Mouse (Mus musculus) heart, embryonic 16.5 days (tissue): ENCODE measurements around the gene Ccdc97. TPM values are rescaled to one million over a fixed set of nuclear protein-coding genes. Genes with fewer than 3 reads are reported as not detected.

Experiments
- ATAC-seq: fragments of 200-750 bp; cut with Nextera tagmentation; replicated peaks from 2 replicates; pipeline ENCODE4 v1.8.0; 2017; ENCODE audit warnings: moderate number of reproducible peaks; ENCODE audit not compliant: insufficient read depth, low FRiP score; ENCODE audit errors: extremely low read depth
- H3K27ac ChIP-seq: fragments of 300-500 bp; sonication (generic); 2 replicates; pipeline ENCODE4 v1.5.1; 2014; ENCODE audit warnings: mild to moderate bottlenecking, low read length, control low read depth, moderate library complexity
- H3K27me3 ChIP-seq: fragments of 300-500 bp; sonication (generic); 2 replicates; pipeline ENCODE4 v1.6.1; 2014; ENCODE audit warnings: low read length, mixed read lengths; ENCODE audit not compliant: control insufficient read depth, insufficient read depth
- H3K36me3 ChIP-seq: fragments of 300-500 bp; sonication (generic); 2 replicates; pipeline ENCODE4 v1.6.1; 2014; ENCODE audit not compliant: control insufficient read depth, insufficient read depth
- H3K4me1 ChIP-seq: fragments of 300-500 bp; sonication (generic); 2 replicates; pipeline ENCODE4 v1.6.1; 2014; ENCODE audit warnings: low read length, mixed read lengths; ENCODE audit not compliant: control insufficient read depth, insufficient read depth
- H3K4me2 ChIP-seq: fragments of 300-500 bp; sonication (generic); 2 replicates; pipeline ENCODE4 v1.6.1; 2014; ENCODE audit warnings: low read depth, mild to moderate bottlenecking, control low read depth, low read length
- H3K4me3 ChIP-seq: fragments of 300-500 bp; sonication (generic); 2 replicates; pipeline ENCODE4 v1.5.1; 2014; ENCODE audit warnings: mild to moderate bottlenecking, control low read depth, low read length
- H3K9ac ChIP-seq: fragments of 300-500 bp; sonication (generic); 2 replicates; pipeline ENCODE4 v1.6.1; 2014; ENCODE audit warnings: low read length, control low read depth
- H3K9me3 ChIP-seq: fragments of 300-500 bp; sonication (generic); replicated peaks from 2 replicates; pipeline ENCODE4 v1.6.1; 2016; ENCODE audit warnings: low read length; ENCODE audit not compliant: control insufficient read depth
- WGBS: fragments of 180-500 bp; shearing (Covaris S2); extraction: QIAGEN DNeasy Blood & Tissue Kit; methylation state at CpG from one replicate; pipeline ENCODE4 v1.1.7; 2014; 5-methylcytosine and 5-hydroxymethylcytosine counted together
- polyA plus RNA-seq: library from polyadenylated mRNA; unstranded; fragments of >200 nt; fragmentation: Nextera tagmentation; extraction: Ambion mirVana; gene quantifications from 2 replicates; pipeline ENCODE4 v1.2.1, GENCODE M21; 2015

Gene Ccdc97
- polyA plus RNA-seq, 1 experiment from 2014 or later, result 23.0 TPM

DNA sequence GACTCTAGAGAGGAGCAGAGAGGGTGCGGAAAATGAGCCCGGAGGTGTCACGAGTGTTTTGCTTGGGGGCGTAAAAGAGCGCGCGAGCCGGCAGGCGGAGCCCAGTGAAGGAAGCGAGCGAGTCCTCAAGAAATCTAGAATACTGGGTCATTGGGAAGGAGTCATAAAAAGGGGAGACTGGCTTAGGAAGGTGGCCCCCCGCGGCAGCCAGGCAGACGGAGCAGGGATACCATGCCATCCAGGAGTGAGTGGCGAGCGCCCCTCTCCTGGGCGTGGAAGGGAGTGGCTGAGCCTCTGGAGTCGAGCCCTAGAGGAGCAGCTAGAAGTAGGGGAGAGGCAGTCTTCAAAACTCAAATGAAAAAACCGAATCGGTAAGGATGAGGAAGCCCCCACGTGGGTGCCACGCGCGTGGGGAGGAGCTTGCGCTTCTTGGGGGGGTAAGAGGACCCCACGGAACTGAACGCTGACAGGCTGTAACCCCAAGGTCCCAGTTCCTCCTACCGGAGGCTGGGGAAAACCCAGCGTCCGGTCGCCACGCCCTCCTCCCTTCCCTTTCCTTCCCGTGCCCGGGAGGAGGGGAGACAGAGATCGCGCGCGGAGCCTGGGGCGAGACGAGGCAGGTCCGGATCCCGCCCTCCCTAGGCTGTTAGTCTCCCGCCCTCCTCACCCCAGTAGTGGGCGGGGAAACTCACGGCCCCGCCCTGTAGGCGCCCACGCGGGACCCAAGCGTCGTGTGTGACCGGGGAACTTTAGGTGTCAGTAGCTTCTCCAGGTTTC lies 29.9 kb downstream of the Ccdc97 start:
- H3K9me3 ChIP-seq, result no peaks in the 10 kb centered on the region
- under 1% methylated on average over 50 of the region's 52 CpGs for WGBS
- peak overlapping the region; percentile 80 for H3K9ac ChIP-seq
- H3K27ac ChIP-seq, result peak overlapping the region; percentile 75
- H3K4me2 ChIP-seq, result peak overlapping the region; percentile 97
- H3K36me3 ChIP-seq, result peaks cover 2% of the 10 kb centered on the region; the same call in 1 of the 2 replicates
- peak overlapping the region; percentile 64 for H3K4me3 ChIP-seq
- H3K4me1 ChIP-seq, result peaks cover 13% of the 10 kb centered on the region
- 0 out of 2 replicates have a peak, but pooled peaks cover 2% of the 10 kb centered on the region for H3K27me3 ChIP-seq
- peak; percentile 68 for ATAC-seq

DNA sequence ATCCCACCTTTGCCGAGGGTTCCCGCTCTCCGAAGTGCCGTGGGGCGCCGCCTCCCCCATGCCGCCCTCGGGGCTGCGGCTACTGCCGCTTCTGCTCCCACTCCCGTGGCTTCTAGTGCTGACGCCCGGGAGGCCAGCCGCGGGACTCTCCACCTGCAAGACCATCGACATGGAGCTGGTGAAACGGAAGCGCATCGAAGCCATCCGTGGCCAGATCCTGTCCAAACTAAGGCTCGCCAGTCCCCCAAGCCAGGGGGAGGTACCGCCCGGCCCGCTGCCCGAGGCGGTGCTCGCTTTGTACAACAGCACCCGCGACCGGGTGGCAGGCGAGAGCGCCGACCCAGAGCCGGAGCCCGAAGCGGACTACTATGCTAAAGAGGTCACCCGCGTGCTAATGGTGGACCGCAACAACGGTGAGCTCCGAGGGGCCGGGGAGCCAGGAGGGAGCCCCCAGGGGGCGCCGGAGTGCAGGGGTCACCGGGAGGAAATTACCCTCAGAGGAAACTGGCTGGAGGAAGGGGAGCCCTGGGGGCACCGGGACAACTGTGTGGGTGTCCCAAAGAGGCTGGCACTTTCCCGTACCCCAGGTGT lies 31.0 kb downstream of the Ccdc97 start:
- no peak for ATAC-seq
- Histone ChIP-seq H3K27me3 (0 out of 2 replicates have a peak, but pooled peaks cover 2% of the 10 kb centered on the region), H3K4me3 (peak overlapping the region; percentile 64), H3K27ac (peak overlapping the region; percentile 75), H3K9ac (peak overlapping the region; percentile 80), H3K36me3 (peaks cover 2% of the 10 kb centered on the region; the same call in 1 of the 2 replicates), H3K4me2 (peak overlapping the region; percentile 97), H3K4me1 (peaks cover 16% of the 10 kb centered on the region), H3K9me3 (no peaks in the 10 kb centered on the region)
- 0% methylated on average over 47 of the region's 47 CpGs for WGBS

DNA sequence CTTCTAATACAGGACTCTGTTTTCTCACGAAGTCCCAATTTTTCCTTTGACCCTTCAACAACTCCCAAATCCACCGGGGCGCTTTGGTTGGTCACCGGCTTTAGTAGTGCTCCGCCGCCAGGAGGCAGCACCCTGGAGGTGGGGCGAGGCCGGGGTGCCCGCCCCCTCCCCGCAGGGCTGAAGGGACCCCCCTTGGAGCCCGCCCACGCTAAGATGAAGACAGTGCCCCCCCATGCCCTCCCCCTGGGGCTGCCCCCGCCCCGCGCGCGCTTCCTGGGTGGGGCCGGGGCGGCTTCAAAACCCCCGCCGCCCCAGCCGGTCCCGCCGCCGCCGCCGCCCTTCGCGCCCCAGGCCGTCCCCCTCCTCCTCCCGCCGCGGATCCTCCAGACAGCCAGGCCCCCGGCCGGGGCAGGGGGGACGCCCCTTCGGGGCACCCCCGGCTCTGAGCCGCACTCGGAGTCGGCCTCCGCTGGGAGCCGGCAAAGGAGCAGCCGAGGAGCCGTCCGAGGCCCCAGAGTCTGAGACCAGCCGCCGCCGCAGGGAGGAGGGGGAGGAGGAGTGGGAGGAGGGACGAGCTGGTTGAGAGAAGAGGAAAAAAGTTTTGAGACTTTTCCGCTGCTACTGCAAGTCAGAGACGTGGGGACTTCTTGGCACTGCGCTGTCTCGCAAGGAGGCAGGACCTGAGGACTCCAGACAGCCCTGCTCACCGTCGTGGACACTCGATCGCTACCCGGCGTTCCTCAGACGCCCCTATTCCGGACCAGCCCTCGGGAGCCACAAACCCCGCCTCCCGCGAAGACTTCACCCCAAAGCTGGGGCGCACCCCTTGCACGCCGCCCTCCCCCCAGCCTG lies 32.0 kb downstream of the Ccdc97 start, which contains the start of gene Tgfb1:
Gene Tgfb1 (plus strand): TSS at position 323 of the 852 bp plus-strand sequence.
- Histone ChIP-seq H3K9me3 (no peaks in the 10 kb centered on the region), H3K27me3 (0 out of 2 replicates have a peak, but pooled peaks cover 2% of the 10 kb centered on the region), H3K27ac (peak within 1 kb of the TSS; percentile 75), H3K4me3 (peak within 1 kb of the TSS; percentile 64), H3K36me3 (no peaks in the 10 kb centered on the region), H3K9ac (peak within 1 kb of the TSS; percentile 80), H3K4me1 (peaks cover 16% of the 10 kb centered on the region), H3K4me2 (peak within 1 kb of the TSS; percentile 97)
- ATAC-seq, result peak; percentile 23
- WGBS, result under 1% methylated on average over 63 of the region's 69 CpGs

DNA sequence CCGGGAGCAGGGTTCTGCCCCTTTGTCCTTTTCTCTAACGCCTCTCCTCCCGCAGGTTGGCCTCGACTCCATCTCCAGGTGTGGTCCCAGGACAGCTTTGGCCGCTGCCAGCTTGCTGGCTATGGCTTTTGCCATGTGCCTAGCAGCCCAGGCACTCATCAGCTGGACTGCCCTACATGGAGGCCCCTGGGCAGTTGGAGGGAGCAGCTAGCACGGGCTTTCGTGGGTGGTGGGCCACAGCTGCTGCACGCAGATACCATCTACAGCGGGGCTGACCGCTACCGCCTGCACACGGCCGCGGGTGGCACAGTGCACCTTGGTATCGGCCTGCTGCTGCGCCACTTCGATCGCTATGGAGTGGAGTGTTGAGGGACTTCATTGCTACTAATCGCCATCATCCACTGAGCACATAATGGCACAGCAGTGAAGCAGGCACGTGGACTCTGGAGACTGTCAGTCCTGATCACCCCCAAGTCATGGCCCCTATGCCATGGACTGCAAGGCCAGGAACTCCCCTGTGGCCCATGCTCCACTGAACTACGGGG lies 32.9 kb downstream of the Ccdc97 start:
- Histone ChIP-seq H3K36me3 (no peaks in the 10 kb centered on the region), H3K4me2 (peak overlapping the region; percentile 97), H3K27me3 (0 out of 2 replicates have a peak, but pooled peaks cover 2% of the 10 kb centered on the region), H3K9me3 (no peaks in the 10 kb centered on the region), H3K4me1 (peaks cover 23% of the 10 kb centered on the region), H3K4me3 (peak overlapping the region; percentile 64), H3K9ac (no peak overlapping the region), H3K27ac (peak overlapping the region; percentile 75; the same call in 1 of the 2 replicates)
- WGBS, result 70% methylated on average over 21 of the region's 21 CpGs
- no peak for ATAC-seq

DNA sequence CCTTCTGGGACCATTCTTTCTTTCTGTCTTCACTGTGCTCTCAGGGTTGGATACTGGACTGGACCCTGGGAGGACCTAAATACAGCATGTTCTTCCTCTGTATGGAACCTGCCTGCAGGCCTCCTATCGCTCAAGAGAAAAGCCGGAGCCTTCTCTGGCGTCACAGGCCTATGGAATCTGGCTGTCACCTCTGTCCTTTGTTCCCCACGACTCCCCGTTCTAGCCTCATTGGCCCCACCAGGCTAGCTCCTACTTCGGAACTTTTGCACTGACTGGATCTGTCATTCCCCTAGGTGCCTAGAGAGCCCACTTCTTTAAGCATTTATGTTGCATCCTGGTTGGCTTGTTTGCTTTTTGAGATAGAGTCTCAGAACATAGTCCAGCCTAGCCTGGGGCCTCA lies 34.2 kb downstream of the Ccdc97 start:
- Histone ChIP-seq H3K9me3 (no peaks in the 10 kb centered on the region), H3K36me3 (no peaks in the 10 kb centered on the region), H3K4me2 (no peak overlapping the region), H3K27ac (no peak overlapping the region), H3K9ac (no peak overlapping the region), H3K4me1 (peaks cover 24% of the 10 kb centered on the region), H3K27me3 (no peaks in the 10 kb centered on the region), H3K4me3 (no peak overlapping the region)
- WGBS, result 92% methylated on average over 6 of the region's 6 CpGs
- no peak for ATAC-seq

DNA sequence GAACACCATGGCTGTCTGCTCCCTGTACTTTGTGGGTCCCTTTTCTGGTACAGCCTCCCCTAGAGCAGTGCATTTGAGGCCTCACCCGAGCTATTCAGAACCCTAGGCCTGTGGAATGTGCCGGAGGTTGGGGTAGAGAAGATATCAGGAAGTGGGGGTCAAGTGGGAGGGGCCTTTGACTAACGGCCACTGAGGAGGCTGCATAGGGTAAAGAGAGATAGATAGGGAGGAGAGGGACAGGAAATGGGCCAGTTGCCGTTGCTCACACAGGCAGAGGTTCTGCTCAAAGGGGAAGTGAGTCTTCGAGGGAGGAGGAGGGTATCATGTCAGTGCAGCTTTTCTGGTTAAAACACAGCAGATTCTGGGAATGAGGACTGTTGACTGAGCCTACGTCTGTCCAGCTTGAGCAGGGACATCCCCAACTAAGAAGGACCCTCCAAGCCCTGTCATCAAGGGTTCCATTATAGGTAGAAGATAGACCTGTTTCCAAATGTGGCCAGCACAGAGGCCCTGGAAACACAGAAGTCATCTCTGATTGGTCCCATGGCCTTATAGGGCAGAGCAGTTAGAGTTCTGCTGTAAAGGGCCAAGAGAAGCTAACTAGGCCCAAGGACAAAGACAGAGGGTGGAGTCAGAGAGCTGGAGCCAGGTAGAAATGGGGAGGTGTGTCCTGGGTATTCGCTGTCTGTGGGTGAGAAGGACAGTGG lies 35.3 kb downstream of the Ccdc97 start:
- H3K36me3 ChIP-seq, result no peaks in the 10 kb centered on the region
- peak overlapping the region; percentile 56; the same call in 1 of the 2 replicates for H3K27ac ChIP-seq
- WGBS, result 33% methylated on average over 7 of the region's 7 CpGs
- no peak for ATAC-seq
- no peaks in the 10 kb centered on the region for H3K27me3 ChIP-seq
- no peak overlapping the region for H3K4me3 ChIP-seq
- H3K4me1 ChIP-seq, result peaks cover 22% of the 10 kb centered on the region
- H3K9me3 ChIP-seq, result no peaks in the 10 kb centered on the region
- H3K4me2 ChIP-seq, result no peak overlapping the region
- H3K9ac ChIP-seq, result no peak overlapping the region

DNA sequence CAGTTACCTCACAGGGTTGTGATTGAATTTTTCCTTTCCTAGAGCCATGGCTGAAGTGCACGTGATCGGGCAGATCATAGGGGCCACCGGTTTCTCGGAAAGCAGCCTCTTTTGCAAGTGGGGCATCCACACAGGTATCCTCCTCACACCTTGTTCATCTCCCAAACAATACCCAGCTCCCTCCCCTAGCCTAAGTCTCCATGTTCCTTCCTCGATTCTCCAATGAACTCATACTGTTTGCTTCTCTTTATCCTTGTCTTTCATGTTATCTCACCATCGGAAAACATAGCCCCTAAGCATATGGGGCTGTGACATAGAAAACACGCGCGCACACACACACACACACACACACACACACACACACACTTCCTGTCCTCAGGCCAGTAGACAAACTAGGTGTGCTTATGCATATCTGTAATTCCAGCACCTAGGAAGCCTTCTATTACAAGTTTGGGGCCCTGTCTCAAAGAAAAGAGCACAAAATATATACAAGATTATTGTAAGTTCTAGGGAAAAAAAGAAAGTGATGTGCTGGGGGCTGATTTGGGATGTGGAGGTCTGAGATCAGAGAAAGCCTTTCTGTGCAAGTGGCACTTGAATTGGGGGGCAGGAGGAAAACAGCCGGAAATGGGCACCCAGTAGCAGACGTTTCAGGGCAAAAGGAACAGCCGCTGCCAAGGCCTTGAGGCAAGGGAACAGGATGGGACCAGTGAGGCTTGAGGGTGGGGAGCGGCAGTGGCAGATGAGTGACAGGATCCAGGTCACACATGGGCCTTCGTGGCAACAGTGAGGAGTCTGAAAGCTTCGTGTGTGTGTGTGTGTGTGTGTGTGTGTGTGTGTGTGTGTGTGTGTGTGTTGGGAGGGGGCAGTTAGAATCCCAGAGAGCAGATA lies 37.3 kb downstream of the Ccdc97 start:
- H3K4me1 ChIP-seq, result peaks cover 22% of the 10 kb centered on the region
- H3K9ac ChIP-seq, result 0 out of 2 replicates have a peak overlapping the region, but pooled peaks have one; percentile 26
- peak overlapping the region; percentile 84 for H3K4me2 ChIP-seq
- no peaks in the 10 kb centered on the region for H3K36me3 ChIP-seq
- 48% methylated on average over 15 of the region's 15 CpGs for WGBS
- no peaks in the 10 kb centered on the region for H3K9me3 ChIP-seq
- ATAC-seq, result no peak
- H3K27ac ChIP-seq, result 0 out of 2 replicates have a peak overlapping the region, but pooled peaks have one; percentile 39
- H3K4me3 ChIP-seq, result peak overlapping the region; percentile 75
- H3K27me3 ChIP-seq, result no peaks in the 10 kb centered on the region
